Mouse (Mus musculus): ENCODE data around the gene Lsm14a. TPM values are rescaled to one million over a fixed set of nuclear protein-coding genes. Genes with fewer than 3 reads are reported as not detected.

Gene Lsm14a
- polyA plus RNA-seq, 1 experiment from 2014 or later, result 96.6 TPM

DNA sequence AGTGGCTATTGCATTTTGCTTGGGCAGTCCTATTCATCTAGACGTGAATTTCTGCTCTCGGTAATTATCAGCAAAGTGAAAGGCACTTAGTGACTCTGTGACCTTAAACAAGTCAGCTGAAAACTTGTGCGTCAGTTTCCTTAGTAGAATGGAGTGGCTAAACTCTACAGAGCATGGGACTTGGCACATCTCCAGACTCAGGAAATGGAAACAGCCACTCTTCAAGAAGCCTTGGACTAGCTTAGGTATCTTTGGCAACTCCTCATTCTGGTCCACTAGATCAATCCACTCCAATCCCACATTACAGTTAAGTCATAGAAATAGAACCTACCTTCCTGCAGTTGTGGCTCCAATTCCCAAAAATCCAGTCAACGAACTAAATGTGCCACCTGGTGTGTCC, 87.7 kb downstream of the Lsm14a start:
- H3K27me3 ChIP-seq, result no peaks in the 10 kb centered on the region
- H3K4me2 ChIP-seq, result no peak overlapping the region
- H3K4me3 ChIP-seq, result no peak overlapping the region
- H3K9me3 ChIP-seq, result no peaks in the 10 kb centered on the region
- 74% methylated on average over 4 of the region's 4 CpGs for WGBS
- H3K4me1 ChIP-seq, result peaks cover 12% of the 10 kb centered on the region
- no peak overlapping the region for H3K9ac ChIP-seq
- no peak for ATAC-seq (ENCODE audit: insufficient number of reproducible peaks, insufficient read depth, low FRiP score, low TSS enrichment, low read depth)
- 0 out of 2 replicates have a peak, but pooled peaks cover 5% of the 10 kb centered on the region for H3K36me3 ChIP-seq
- no peak overlapping the region for H3K27ac ChIP-seq

DNA sequence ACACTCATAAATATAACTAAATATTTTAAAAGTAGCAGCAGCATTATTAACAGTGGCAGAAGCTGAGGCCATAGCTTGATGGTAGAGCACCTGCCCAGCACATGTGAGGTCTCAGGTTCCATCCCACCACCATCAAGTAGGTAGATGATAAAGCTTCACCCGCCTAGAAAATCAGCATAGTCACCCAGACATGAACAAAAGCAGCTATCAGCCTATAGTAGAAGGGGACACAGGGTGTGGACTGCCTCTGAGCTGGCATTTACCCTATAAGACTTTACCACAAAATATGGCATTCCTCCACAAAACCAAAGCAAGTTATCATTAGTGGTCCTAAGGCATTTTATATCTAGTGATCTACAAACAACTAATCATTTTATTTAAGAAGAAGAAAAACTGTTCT, 90.5 kb downstream of the Lsm14a start:
- Histone ChIP-seq H3K4me1 (peaks cover 4% of the 10 kb centered on the region; the same call in 1 of the 2 replicates), H3K9me3 (no peaks in the 10 kb centered on the region), H3K4me3 (no peak overlapping the region), H3K27me3 (no peaks in the 10 kb centered on the region), H3K9ac (no peak overlapping the region), H3K36me3 (0 out of 2 replicates have a peak, but pooled peaks cover 5% of the 10 kb centered on the region), H3K4me2 (no peak overlapping the region), H3K27ac (no peak overlapping the region)
- 88% methylated on average over 1 of the region's 1 CpGs for WGBS
- no peak for ATAC-seq (ENCODE audit: insufficient number of reproducible peaks, insufficient read depth, low FRiP score, low TSS enrichment, low read depth)

DNA sequence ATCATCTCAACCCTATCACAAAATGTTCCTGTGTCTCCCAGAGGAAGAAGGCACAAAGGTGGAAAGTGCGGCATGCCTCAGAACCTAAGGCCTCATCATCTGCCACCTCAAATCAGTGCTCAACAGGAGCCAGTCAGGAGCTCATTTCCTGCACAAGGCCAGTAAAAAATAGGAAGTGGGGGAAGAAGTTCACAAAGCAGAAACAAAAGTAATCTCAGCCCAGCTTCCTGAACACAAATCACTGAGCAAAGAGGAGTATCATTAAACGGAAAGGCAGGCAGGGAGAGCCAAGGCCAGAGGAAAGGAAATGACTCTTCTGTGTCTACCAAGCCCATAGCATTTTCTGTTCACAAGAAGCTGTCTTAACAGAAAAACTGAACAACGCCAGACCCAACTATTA, 91.2 kb downstream of the Lsm14a start:
- no peak overlapping the region for H3K27ac ChIP-seq
- no peak overlapping the region for H3K4me2 ChIP-seq
- H3K9me3 ChIP-seq, result no peaks in the 10 kb centered on the region
- H3K4me3 ChIP-seq, result no peak overlapping the region
- no peak for ATAC-seq (ENCODE audit: insufficient number of reproducible peaks, insufficient read depth, low FRiP score, low TSS enrichment, low read depth)
- no peaks in the 10 kb centered on the region for H3K27me3 ChIP-seq
- 0 out of 2 replicates have a peak, but pooled peaks cover 5% of the 10 kb centered on the region for H3K36me3 ChIP-seq
- WGBS, result 87% methylated on average over 3 of the region's 3 CpGs
- H3K4me1 ChIP-seq, result peaks cover 4% of the 10 kb centered on the region; the same call in 1 of the 2 replicates
- no peak overlapping the region for H3K9ac ChIP-seq

DNA sequence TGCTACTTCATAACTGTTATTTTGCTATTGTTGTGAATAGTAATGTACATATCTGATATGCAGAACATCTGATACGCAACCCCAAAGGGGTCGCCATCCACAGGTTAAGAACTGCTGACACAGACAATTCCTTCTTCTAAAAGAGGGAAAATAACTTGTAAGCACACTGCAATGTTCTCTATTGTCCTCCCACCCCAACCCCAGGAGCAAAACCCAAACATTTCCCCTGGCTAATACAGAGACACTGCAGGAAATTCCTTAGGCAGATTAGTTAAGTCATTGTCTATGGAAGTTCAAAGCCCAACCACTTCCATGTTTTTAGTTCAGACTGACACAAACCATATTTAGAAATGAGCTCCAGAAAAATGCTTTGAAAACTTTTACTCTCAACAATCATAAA, 94.3 kb downstream of the Lsm14a start:
- Histone ChIP-seq H3K4me1 (peaks cover 4% of the 10 kb centered on the region; the same call in 1 of the 2 replicates), H3K9ac (no peak overlapping the region), H3K27me3 (no peaks in the 10 kb centered on the region), H3K4me2 (no peak overlapping the region), H3K9me3 (no peaks in the 10 kb centered on the region), H3K27ac (no peak overlapping the region), H3K4me3 (no peak overlapping the region), H3K36me3 (0 out of 2 replicates have a peak, but pooled peaks cover 5% of the 10 kb centered on the region)
- no peak for ATAC-seq (ENCODE audit: insufficient number of reproducible peaks, insufficient read depth, low FRiP score, low TSS enrichment, low read depth)
- WGBS, result 84% methylated on average over 2 of the region's 2 CpGs

DNA sequence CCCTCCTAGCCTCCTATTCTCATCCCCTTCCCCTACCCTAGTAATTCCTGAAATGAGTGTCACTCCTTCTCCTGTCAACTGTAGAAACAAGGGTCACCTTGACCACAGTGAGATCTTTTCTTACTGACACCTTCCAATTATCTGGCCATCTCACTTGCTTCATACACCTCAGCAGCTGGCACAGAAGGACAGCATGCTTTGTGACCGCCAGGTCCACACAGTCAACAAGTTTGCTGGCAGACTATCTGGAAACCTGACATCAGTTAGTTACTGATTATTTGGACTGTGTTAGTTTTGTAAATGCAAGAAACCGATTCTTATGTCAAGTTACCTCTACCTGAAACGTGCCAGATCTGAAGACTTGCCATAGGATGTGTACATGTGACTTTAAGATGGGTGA, 97.0 kb downstream of the Lsm14a start:
- Histone ChIP-seq H3K4me2 (no peak overlapping the region), H3K4me3 (no peak overlapping the region), H3K27ac (no peak overlapping the region), H3K27me3 (no peaks in the 10 kb centered on the region), H3K9ac (no peak overlapping the region), H3K36me3 (no peaks in the 10 kb centered on the region), H3K9me3 (no peaks in the 10 kb centered on the region), H3K4me1 (no peaks in the 10 kb centered on the region; the same call in 1 of the 2 replicates)
- ATAC-seq (ENCODE audit: insufficient number of reproducible peaks, insufficient read depth, low FRiP score, low TSS enrichment, low read depth), result no peak
- 88% methylated on average over 3 of the region's 3 CpGs for whole genome bisulfite sequencing

Other genes with a start within 250 kb of the Lsm14a start
- 226 and 239 TPM in 2 replicates for gene Uba2, start 223.7 kb downstream of the Lsm14a start, polyA plus RNA-seq (2015; fragmentation: Nextera tagmentation; extraction: Ambion mirVana)
- 59.4 and 70.0 TPM in 2 replicates for gene Pdcd2l, start 196.7 kb downstream of the Lsm14a start, polyA plus RNA-seq (2015; fragmentation: Nextera tagmentation; extraction: Ambion mirVana)
- gene Gpi1, start 163.0 kb downstream of the Lsm14a start, polyA plus RNA-seq (2015; fragmentation: Nextera tagmentation; extraction: Ambion mirVana), result 221 and 235 TPM in 2 replicates
- gene Gm6096, start 142.3 kb downstream of the Lsm14a start, polyA plus RNA-seq (2015; fragmentation: Nextera tagmentation; extraction: Ambion mirVana), result not detected in 2 replicates
- 22.3 and 23.6 TPM in 2 replicates for gene 4931406P16Rik, start 79.8 kb downstream of the Lsm14a start, polyA plus RNA-seq (2015; fragmentation: Nextera tagmentation; extraction: Ambion mirVana)

Data from embryonic facial prominence, embryonic 13.5 days (tissue).